Mouse (Mus musculus) layer of hippocampus, adult 18-20 months (tissue): ENCODE results near the gene Serpina3k. TPM values are rescaled to one million over a fixed set of nuclear protein-coding genes. Genes with fewer than 3 reads are reported as not detected.
"Not testable (repeated sequence)": the region's sequence is repeated elsewhere in the genome, so short reads cannot be mapped to it uniquely, and the experiment has no call there.

Experiments used
- DNase-seq, 2 experiments: peaks; one replicate each; pipeline ENCODE4 v3.0.0; 2022; ENCODE audit warnings: low spot score in 2 of 2
- total RNA-seq, 2 experiments: library from RNA; stranded (reverse); gene quantifications; 2 replicates each; pipeline ENCODE4 v1.2.3; 2021

Gene Serpina3k
- total RNA-seq, 2 experiments from 2014 or later, result not detected

DNA sequence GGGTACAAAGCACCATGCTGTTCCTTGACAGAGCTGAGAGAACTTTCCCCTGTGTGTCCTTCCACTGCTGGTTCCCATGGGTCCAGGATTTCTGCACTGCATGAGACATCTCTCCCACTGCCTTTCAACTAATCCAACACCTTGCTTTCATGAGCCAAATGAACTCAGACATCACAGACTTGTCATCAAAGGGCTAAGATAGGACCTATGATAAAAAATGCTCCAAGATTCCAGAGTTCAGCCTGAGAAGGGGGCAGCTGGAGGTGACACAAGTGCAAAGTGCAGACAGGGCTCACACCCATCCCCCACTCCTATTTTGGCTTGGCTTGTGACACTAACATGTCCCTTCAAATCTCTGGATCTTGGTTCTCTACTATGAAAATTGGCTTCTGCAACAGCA lies 50.2 kb downstream of the Serpina3k start:
- no peak for DNase-seq

GRCm38 (mm10) chr12:104391057-104391456 lies 52.8 kb downstream of the Serpina3k start:
- DNase-seq, result not testable (repeated sequence)

Other genes with a start within 250 kb of the Serpina3k start
- gene Serpina5, start 237.4 kb upstream of the Serpina3k start, total RNA-seq, result not detected
- gene Serpina3a, start 225.8 kb upstream of the Serpina3k start, total RNA-seq, result not detected
- not detected for gene Serpina3b, start 210.5 kb upstream of the Serpina3k start, total RNA-seq
- gene Serpina3c, start 184.6 kb upstream of the Serpina3k start, total RNA-seq, result under 1 TPM; 0.20 to 0.37 TPM
- gene Serpina3f, start 123.9 kb upstream of the Serpina3k start, total RNA-seq, result not detected
- gene Serpina3g, start 102.2 kb upstream of the Serpina3k start, total RNA-seq, result 1 to 10 TPM; 2.7 to 3.5 TPM
- under 1 TPM; 0.79 to 0.84 TPM for gene Serpina3i, start 75.4 kb upstream of the Serpina3k start, total RNA-seq
- not detected for gene Serpina3j, start 23.9 kb upstream of the Serpina3k start, total RNA-seq
- gene Serpina3m, start within 50 bp of the Serpina3k start, total RNA-seq, result under 1 TPM; 0.36 to 0.37 TPM
- gene Serpina3n, start 68.2 kb downstream of the Serpina3k start, total RNA-seq, result 10 to 100 TPM; 85.3 to 87.4 TPM
- gene Gsc, start 134.8 kb downstream of the Serpina3k start, total RNA-seq, result not detected